22 mouse cellular contexts compared by ENCODE assay signal in genomic region chr1:186287831-186288230, GRCm38 (mm10).
DNase-seq lines count a peak whose midpoint lies in the region; ATAC-seq lines count a peak whose summit lies in the region.
"Had no signal": no experiment of that assay in that cellular context is flagged by ENCODE, and none has a peak within 500 bp of the region (broad histone marks: within the 10 kb centered on the region; RNA-seq: fewer than 3 reads in every experiment).

No protein-coding gene starts in this region.

- no peak for DNase-seq in heart, postnatal 36 days
- peak; percentile 56 for DNase-seq in MN1 (ENCODE audit: low spot score)
- peak; percentile 14 for DNase-seq in brain, adult 2 months (ENCODE audit: low read depth, low spot score)
- DNase-seq in left cerebral cortex, adult 11 months (ENCODE audit: low spot score) = no peak
- DNase-seq in natural killer cell, adult 2 months (ENCODE audit: low spot score in 2 of 2) = no peak
- DNase-seq: adrenal gland, adult 8-10 months; adrenal gland, postnatal 14 days; adrenal gland, postnatal 36 days; cerebellum, adult 11 months; cerebellum, adult 18-20 months; cerebellum, adult 8-10 months; cerebellum, adult 9-11 months; cerebellum, postnatal 14 days; cerebellum, postnatal 36 days; embryo, embryonic 11 days; forebrain, postnatal 0 days had no signal

- no peaks in the 10 kb centered on the region for H3K36me3 ChIP-seq in heart, embryonic 11.5 days (ENCODE audit: control insufficient read depth, insufficient read depth, low read length)
- H3K36me3 ChIP-seq: embryonic facial prominence, embryonic 12.5 days; forebrain, embryonic 15.5 days had no signal

- no peaks in the 10 kb centered on the region for H3K9me3 ChIP-seq in heart, embryonic 11.5 days (replicated peaks; ENCODE audit: control insufficient read depth, low read length)
- H3K9me3 ChIP-seq: embryonic facial prominence, embryonic 12.5 days; forebrain, embryonic 13.5 days; forebrain, embryonic 15.5 days had no signal

- H3K4me1 ChIP-seq in heart, embryonic 11.5 days (ENCODE audit: control insufficient read depth, insufficient read depth, low read length) = no peaks in the 10 kb centered on the region
- H3K4me1 ChIP-seq: forebrain, embryonic 13.5 days; forebrain, embryonic 15.5 days had no signal

- no peak overlapping the region for H3K9ac ChIP-seq in heart, embryonic 11.5 days (ENCODE audit: low read depth, low read length)
- H3K9ac ChIP-seq: embryonic facial prominence, embryonic 12.5 days; forebrain, embryonic 13.5 days; forebrain, embryonic 15.5 days; forebrain, postnatal 0 days had no signal

- 78% methylated on average over 8 of the region's 8 CpGs for WGBS in heart, embryonic 11.5 days (ENCODE audit: insufficient replicate concordance)

- H3K27me3 ChIP-seq in heart, embryonic 11.5 days (ENCODE audit: control insufficient read depth, insufficient read depth, low read length) = no peaks in the 10 kb centered on the region
- H3K27me3 ChIP-seq: embryonic facial prominence, embryonic 12.5 days; forebrain, embryonic 13.5 days; forebrain, embryonic 15.5 days; Patski had no signal

- 0 out of 2 replicates have a peak, but pooled peaks have one; percentile 7 for ATAC-seq in heart, embryonic 11.5 days (replicated peaks; ENCODE audit: insufficient number of reproducible peaks, low FRiP score, low TSS enrichment)
- ATAC-seq: activated CD4-positive, CD25-positive, alpha-beta regulatory T cell, adult 4 months; forebrain, embryonic 13.5 days; forebrain, embryonic 15.5 days; forebrain, postnatal 0 days; Patski had no signal

- H3K4me3 ChIP-seq in heart, embryonic 11.5 days (ENCODE audit: low read depth, low read length) = no peak overlapping the region
- H3K4me3 ChIP-seq: embryonic facial prominence, embryonic 12.5 days; forebrain, embryonic 13.5 days; forebrain, embryonic 15.5 days had no signal

- no peak overlapping the region for H3K4me2 ChIP-seq in heart, embryonic 11.5 days
- H3K4me2 ChIP-seq: embryonic facial prominence, embryonic 12.5 days; forebrain, embryonic 13.5 days; forebrain, embryonic 15.5 days had no signal

- intact Hi-C loops in heart, postnatal 36 days (cut with DNase I) = no loop called here

- H3K27ac ChIP-seq in heart, embryonic 11.5 days (ENCODE audit: low read depth, low read length) = no peak overlapping the region
- H3K27ac ChIP-seq: embryonic facial prominence, embryonic 12.5 days; forebrain, embryonic 13.5 days; forebrain, embryonic 15.5 days had no signal

Comparison
In these comparisons a context has a peak if more than half of its experiments do, and no peak if none do; other contexts are left out.
1. DNase-seq: peak in MN1 (single experiment) and brain, adult 2 months (single experiment); none in heart, postnatal 36 days (0 of 2), left cerebral cortex, adult 11 months (single experiment) and natural killer cell, adult 2 months (0 of 2).